Mouse (Mus musculus) forebrain, embryonic 15.5 days (tissue): ENCODE measurements at regions not wholly inside any gene's neighbourhood (a gene's known extent, or its start where the extent isn't known, plus 50 kb on each side); places are given as distances from the start of the nearest gene placed in this dataset.

Experiments used
- ATAC-seq: fragments of 200-750 bp; cut with Nextera tagmentation; replicated peaks from 2 replicates; pipeline ENCODE4 v1.8.0; 2017; ENCODE audit warnings: mild to moderate bottlenecking, moderate TSS enrichment, moderate library complexity
- H3K27ac ChIP-seq: fragments of 300-500 bp; sonication (generic); replicated peaks from 2 replicates; pipeline ENCODE4 v1.5.1; 2015; ENCODE audit warnings: mild to moderate bottlenecking, inconsistent platforms
- H3K27me3 ChIP-seq: fragments of 300-500 bp; sonication (generic); 2 replicates; pipeline ENCODE4 v1.6.1; 2015; ENCODE audit warnings: inconsistent platforms
- H3K36me3 ChIP-seq: fragments of 300-500 bp; sonication (generic); 2 replicates; pipeline ENCODE4 v1.6.1; 2015; ENCODE audit warnings: mild to moderate bottlenecking, inconsistent platforms
- H3K4me1 ChIP-seq: fragments of 300-500 bp; sonication (generic); 2 replicates; pipeline ENCODE4 v1.6.1; 2015; ENCODE audit warnings: inconsistent platforms
- H3K4me2 ChIP-seq: fragments of 300-500 bp; sonication (generic); replicated peaks from 2 replicates; pipeline ENCODE4 v1.6.1; 2015; ENCODE audit warnings: mild to moderate bottlenecking, inconsistent platforms
- H3K4me3 ChIP-seq: fragments of 300-500 bp; sonication (generic); 2 replicates; pipeline ENCODE4 v1.5.1; 2015; ENCODE audit warnings: mild to moderate bottlenecking, inconsistent platforms
- H3K9ac ChIP-seq: fragments of 300-500 bp; sonication (generic); replicated peaks from 2 replicates; pipeline ENCODE4 v1.6.1; 2015; ENCODE audit warnings: mild to moderate bottlenecking, inconsistent platforms
- H3K9me3 ChIP-seq: fragments of 300-500 bp; sonication (generic); 2 replicates; pipeline ENCODE4 v1.6.1; 2016; ENCODE audit warnings: inconsistent platforms
- WGBS: fragments of 180-500 bp; shearing (Covaris S2); methylation state at CpG from one replicate; pipeline ENCODE4 v1.1.7; 2015; ENCODE audit warnings: mixed read lengths; 5-methylcytosine and 5-hydroxymethylcytosine counted together

DNA sequence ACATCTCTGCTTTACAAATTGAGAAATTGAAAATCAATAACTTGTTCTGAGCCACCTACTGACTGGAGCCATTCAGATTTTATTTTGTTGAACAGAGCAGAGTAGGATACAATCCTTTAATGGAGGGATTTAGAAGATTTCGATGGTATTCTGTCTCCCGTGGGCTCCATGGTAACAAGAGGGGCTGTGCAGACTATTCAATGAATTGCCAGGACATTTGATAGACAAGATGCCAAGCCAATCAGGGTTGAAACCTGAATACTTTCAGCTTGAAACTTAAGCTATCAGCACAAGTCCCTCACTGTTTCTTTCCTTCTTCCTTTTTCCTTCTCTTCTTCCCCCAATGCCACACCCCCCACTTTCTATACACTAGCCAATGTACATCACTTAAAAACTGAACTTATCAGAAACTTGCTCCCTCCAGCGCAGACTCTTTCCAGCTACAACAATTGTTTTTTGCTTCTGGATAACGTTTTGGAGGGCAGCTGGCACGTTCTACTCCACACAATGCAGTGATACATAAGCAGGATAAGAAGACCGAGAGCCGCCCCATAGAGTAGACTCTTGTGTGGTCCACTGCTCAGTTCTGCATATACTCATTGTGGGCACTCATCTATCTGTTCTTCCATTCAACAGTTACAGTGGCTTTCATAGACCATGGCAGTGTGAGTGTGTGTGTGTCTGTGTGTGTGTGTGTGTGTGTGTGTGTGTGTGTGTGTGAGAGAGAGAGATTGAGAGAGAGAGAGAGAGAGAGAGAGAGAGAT lies 78.1 kb upstream of the Ptbp2 start:
- no peak overlapping the region for H3K9ac ChIP-seq
- no peaks in the 10 kb centered on the region for H3K27me3 ChIP-seq
- no peak; the same call in 1 of the 2 replicates for ATAC-seq
- H3K27ac ChIP-seq, result no peak overlapping the region
- H3K4me3 ChIP-seq, result no peak overlapping the region
- 67% methylated on average over 7 of the region's 7 CpGs for WGBS
- no peak overlapping the region for H3K4me2 ChIP-seq
- H3K4me1 ChIP-seq, result no peaks in the 10 kb centered on the region
- no peaks in the 10 kb centered on the region for H3K36me3 ChIP-seq
- H3K9me3 ChIP-seq, result no peaks in the 10 kb centered on the region
